Mouse (Mus musculus) mature B cell (primary cell): ENCODE results near the gene Prkn.

Experiments
- in situ Hi-C: fragments of 300-500 bp; cut with MboI; formaldehyde crosslinking; loops from 2 replicates; pipeline ENCODE4 v1.14.3; 2019

The Prkn gene

GRCm38 (mm10) chr17:12042561-12043256, 1202.5 kb downstream of the Prkn start:
- in situ Hi-C loops, result no loop called here

GRCm38 (mm10) chr17:12044222-12044621, 1204.0 kb downstream of the Prkn start:
- in situ Hi-C loops, result no loop called here

DNA sequence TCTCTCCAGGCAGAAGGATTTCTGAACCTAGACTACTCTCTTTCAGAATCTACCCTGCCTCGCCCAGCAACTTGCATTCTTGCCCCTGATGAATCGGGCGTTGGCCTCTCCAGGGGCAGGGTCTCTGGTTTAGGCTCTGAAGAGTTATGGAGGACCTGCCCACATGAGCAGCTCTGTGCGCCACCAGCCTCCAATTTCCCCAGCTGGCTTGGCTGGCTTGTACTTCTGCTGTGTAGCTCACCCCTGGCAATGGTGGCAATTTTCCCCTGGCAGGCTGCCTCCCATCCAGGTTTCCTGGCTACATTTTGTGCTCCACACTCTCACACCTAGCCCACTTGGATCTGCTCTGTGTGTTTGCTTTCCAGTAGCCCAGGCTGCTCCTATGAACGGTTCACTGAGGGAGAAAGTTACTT, 1205.7 kb downstream of the Prkn start:
- in situ Hi-C loops, result loop anchor here (5.0 kb wide), 1 partner anchor 166 kb away; no protein-coding TSS in a partner anchor

GRCm38 (mm10) chr17:12047032-12047431, 1206.8 kb downstream of the Prkn start:
- in situ Hi-C loops, result loop anchor here (5.0 kb wide), 1 partner anchor 165 kb away; no protein-coding TSS in a partner anchor

GRCm38 (mm10) chr17:12047523-12047922, 1207.3 kb downstream of the Prkn start:
- in situ Hi-C loops, result loop anchor here (5.0 kb wide), 1 partner anchor 165 kb away; no protein-coding TSS in a partner anchor

- in situ Hi-C loops, result loop anchor here (5.0 kb wide), 1 partner anchor 163 kb away; no protein-coding TSS in a partner anchor
These were observed 1208.7 kb downstream of the Prkn start for GRCm38 (mm10) chr17:12048695-12049490.

GRCm38 (mm10) chr17:12050261-12050660, 1210.1 kb downstream of the Prkn start:
- in situ Hi-C loops, result no loop called here

DNA sequence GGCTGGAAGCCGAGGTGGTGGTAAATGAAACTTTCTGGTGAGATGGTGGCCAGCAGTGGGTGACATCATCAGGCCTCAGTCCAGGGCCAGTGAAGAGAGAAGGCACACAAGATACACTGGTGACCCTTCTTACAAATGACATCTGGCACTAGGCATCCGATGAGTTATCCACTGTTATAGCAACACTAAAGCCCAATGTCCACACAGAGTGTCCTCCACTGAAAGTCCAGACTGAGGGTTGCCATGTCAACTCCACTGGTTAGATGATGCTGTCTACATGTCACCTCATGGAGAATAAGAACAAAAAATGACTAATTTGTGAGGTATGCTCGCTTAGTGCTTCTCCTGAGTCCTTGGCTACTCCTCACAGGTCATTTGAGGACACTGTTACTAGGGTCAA, 1210.8 kb downstream of the Prkn start:
- in situ Hi-C loops, result no loop called here

DNA sequence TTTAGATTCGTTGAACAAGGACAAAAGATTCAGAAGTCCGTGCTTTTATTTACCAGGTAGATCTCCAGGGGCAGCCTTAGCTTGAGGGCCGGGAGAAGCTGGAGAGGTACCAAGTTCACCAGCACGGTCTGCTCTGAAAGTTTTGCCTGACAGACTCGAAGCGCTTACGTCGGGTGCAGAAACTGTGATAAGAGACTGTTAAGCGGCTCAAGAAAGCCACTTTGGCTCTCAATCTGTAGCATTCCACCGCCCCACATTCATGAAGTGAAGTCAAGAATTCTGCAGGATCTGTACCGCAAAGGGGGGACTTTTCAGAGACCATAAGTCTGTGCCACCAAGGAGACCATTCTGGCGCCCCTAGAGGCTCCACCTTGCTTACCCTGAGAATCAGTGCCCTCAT, 1212.5 kb downstream of the Prkn start:
- in situ Hi-C loops, result no loop called here

DNA sequence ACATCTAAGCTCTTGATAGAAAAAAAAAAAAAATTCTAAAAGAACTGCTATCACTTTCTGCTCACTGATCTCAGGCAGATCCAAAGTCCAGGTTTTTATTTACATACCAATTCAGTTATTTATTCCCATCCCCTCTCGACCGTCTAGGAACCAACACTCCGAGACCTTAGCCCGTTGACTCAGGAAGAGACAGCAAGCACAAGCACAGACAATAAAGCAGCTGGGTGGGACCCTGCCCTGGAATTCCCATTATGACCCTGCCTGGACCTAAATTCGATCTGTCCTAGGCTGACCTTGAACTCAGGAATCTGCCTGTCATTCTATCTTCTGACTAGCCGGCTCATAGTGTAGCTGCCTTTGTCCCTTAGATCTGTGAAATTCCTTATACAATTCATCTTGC, 1218.9 kb downstream of the Prkn start:
- in situ Hi-C loops, result no loop called here

GRCm38 (mm10) chr17:12061381-12061780, 1221.2 kb downstream of the Prkn start:
- in situ Hi-C loops, result no loop called here

DNA sequence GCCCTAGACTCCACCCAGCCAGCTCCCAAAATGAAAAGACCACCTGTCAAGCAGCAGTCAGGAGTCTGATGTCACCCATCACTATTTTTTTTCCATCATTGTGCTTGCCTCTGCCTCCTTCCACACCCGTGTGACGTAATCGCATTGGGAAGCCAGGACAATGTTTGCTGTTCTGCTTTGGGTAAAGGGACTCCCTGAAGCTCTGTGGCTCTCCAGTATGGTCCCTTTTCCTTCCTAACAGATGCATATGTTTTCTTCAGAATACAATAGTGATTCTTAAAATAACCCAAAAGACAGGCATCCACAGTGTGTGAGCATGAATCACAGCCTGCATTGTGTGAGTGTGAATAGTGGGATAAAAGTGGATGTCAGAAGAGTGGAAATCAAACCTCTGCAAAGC, 1222.7 kb downstream of the Prkn start:
- in situ Hi-C loops, result no loop called here

GRCm38 (mm10) chr17:12063533-12063932, 1223.3 kb downstream of the Prkn start:
- in situ Hi-C loops, result no loop called here

- in situ Hi-C loops, result no loop called here
These were observed 1225.9 kb downstream of the Prkn start for GRCm38 (mm10) chr17:12066054-12066453.

DNA sequence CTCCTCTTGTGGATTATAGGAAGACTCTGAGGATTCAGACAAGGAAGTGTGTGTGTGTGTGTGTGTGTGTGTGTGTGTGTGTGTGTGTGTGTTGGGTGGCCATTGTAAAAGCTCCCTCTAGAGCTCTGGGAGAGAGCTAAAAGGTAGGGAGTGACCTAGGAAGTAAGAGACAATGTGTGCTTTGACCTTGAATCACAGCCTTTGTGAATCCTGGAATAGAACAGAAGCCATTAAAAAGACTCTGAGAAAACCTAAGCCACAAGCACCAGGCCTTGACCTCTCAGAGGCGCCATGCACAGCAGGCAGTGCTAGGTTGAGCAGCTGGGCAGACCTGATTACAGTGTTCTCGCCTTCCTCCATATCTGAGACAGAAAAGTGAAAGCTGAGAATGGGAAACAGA, 1236.6 kb downstream of the Prkn start:
- in situ Hi-C loops, result no loop called here

DNA sequence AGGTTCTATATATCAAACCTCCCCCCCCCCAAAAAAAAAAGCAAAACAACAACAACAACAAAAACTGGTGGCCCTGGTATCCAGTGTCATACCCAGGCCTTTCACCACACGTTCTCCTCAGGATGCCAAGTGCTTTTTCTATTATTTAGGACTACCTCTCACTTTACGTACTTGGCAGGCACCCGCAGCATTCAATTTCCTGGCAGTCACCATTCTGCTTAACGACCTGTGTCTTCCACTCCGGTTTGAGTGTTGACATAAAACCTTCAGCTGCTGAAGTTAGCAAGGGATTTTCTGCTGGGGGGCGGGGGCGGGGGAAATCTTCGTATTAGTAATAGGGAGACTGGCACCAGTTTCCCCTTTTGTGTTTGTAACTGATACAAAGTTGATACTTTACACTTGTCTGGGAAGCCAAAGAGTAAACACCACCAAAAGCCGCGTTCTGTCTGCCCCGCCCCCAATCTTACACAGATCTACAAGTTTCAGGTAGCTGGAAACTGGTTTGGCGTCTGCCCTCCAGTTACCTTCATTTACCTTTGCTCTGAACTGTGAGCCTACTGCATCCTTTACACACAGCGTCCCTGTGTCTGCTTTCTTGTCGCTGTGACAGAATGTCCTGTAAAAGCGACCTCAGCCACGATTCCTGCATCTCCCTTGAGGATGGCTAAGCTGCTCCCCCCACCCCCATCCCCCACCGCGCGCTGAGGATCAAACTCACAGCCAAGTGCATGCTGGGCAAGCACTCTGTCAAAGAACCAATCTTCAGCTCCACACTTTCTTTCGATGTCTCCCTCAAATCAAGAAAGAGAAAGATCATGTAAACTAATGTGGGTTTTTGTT, 1240.7 kb downstream of the Prkn start:
- in situ Hi-C loops, result no loop called here

GRCm38 (mm10) chr17:12082201-12082600, 1242.0 kb downstream of the Prkn start:
- in situ Hi-C loops, result no loop called here

GRCm38 (mm10) chr17:12090261-12090927, 1250.2 kb downstream of the Prkn start:
- in situ Hi-C loops, result no loop called here

DNA sequence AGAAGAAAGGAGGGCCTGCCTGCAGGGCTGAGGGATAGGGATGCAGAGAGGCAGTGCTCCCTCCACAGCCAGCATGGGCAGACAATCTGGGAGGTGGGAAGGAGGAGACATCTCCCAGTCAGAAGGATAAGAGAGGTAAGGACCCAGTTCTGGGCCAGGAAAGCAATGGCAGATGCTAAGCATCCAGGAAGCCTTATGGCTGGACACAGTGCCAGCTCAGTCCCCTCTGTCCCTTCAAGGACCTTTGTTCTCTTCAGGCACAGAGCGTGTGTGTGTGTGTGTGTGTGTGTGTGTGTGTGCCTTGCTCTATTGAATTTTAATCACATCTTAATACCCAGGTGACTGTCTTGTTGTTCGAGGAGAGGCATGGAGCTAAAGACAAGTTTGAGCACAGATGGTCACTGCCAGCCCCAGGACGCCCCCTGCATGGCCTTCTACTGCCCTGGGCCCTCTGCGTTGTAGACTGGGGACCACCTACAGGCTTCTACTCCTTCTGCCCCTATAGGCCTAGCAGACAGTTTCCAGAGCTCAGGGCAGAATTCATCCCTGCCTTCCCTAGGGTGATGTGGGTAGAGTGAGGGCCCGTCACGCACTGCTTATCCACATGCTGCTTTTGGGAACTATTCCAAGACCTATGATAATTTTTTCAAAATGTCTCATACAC, 1252.8 kb downstream of the Prkn start:
- in situ Hi-C loops, result no loop called here

DNA sequence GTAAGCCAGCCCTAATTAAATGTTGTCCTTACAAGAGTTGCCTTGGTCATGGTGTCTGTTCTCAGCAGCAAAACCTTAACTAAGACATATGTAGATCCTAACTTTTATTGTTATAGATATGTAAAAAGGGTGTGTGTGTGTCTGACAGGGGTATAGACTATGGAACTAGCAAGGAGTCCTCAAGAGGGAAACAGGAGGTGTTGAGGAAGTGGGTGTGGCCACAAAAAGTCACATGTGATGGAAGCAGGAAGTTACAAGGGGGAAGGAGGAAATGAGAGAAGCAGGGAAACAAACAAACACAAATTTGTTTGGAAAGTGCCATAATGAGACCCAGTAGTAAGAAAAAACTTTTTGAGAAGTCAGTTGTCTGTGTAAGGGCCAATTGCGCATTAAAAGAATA, 1253.8 kb downstream of the Prkn start:
- in situ Hi-C loops, result no loop called here
